In the genomic region with DNA sequence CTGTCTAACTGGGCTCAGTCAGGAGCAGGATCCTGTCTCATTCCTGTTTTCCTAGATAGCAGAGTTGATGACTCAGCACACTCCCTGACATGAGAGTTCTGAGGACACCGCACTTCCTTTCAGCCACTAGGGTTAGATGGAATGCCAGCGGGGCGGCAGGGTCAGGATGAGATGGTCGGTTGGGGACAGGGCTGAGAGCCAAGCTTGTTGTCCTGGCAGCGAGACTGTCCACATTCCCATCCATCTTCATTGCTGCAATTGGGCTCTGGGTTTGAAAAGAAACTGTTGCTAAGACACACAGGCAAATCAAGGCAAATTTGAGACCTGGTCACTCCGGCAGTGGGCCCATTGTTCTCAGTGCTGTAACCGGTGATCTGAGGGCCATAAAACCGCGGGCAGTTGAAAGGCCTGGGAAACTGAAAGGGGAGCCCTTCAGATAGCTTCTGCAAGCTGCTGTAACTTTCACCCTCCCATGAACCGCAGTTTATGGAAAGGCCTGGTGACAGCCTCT, we compare ENCODE assay signal across 11 mouse cellular contexts.
A peak's percentile ranks its signal among the peaks of the same experiment; 100 is the strongest.
DNase-seq lines count a peak whose midpoint lies in the region; ATAC-seq and TF ChIP-seq lines count a peak whose summit lies in the region.
"Had no signal": no experiment of that assay in that cellular context is flagged by ENCODE, and none has a peak within 500 bp of the region (broad histone marks: within the 10 kb centered on the region; RNA-seq: fewer than 3 reads in every experiment).

No protein-coding gene starts in this region.

- H3K27me3 ChIP-seq in heart, embryonic 12.5 days (replicated peaks) = no peaks in the 10 kb centered on the region
- H3K27me3 ChIP-seq in Patski = no peaks in the 10 kb centered on the region
- H3K27me3 ChIP-seq in midbrain, postnatal 0 days (ENCODE audit: insufficient read depth, low read length) = no peaks in the 10 kb centered on the region
- H3K27me3 ChIP-seq in thymus, adult 2 months (ENCODE audit: control insufficient read depth, insufficient read depth, low read length) = no peaks in the 10 kb centered on the region

- 24% methylated on average over 10 of the region's 10 CpGs for WGBS in heart, embryonic 12.5 days
- whole genome bisulfite sequencing in midbrain, postnatal 0 days = 26% methylated on average over 10 of the region's 10 CpGs
- WGBS in thymus, adult 2 months = 35% methylated on average over 10 of the region's 10 CpGs

- no peak overlapping the region for H3K9ac ChIP-seq in heart, embryonic 12.5 days
- no peak overlapping the region for H3K9ac ChIP-seq in midbrain, postnatal 0 days (replicated peaks; ENCODE audit: low read length, poor library complexity, severe bottlenecking)
- H3K9ac ChIP-seq: limb, embryonic 13.5 days had no signal

- in situ Hi-C loops in Patski (cut with MboI; ENCODE audit: low pct_unique_long_range_greater_than_20kb) = loop anchor here (25.0 kb wide), 1 partner anchor 948 kb away; no protein-coding TSS in a partner anchor

- no peak overlapping the region for H3K27ac ChIP-seq in heart, embryonic 12.5 days (ENCODE audit: poor library complexity, severe bottlenecking)
- H3K27ac ChIP-seq in midbrain, postnatal 0 days (ENCODE audit: low read depth, low read length) = no peak overlapping the region
- H3K27ac ChIP-seq in thymus, adult 2 months (ENCODE audit: control insufficient read depth, insufficient read depth, low read length) = no peak overlapping the region
- H3K27ac ChIP-seq: heart, adult 2 months; limb, embryonic 13.5 days had no signal

- H3K4me2 ChIP-seq in heart, embryonic 12.5 days = no peak overlapping the region
- no peak overlapping the region for H3K4me2 ChIP-seq in midbrain, postnatal 0 days (ENCODE audit: low read depth, low read length, poor library complexity, severe bottlenecking)
- H3K4me2 ChIP-seq: limb, embryonic 13.5 days had no signal

- no peak for TF ChIP-seq POLR2A in thymus, adult 2 months (IDR thresholded peaks at IDR 0.05; ENCODE audit: control insufficient read depth, extremely low read depth, insufficient read depth, low read length, poor library complexity)

- peaks cover 11% of the 10 kb centered on the region for H3K4me1 ChIP-seq in heart, embryonic 12.5 days (replicated peaks)
- no peaks in the 10 kb centered on the region for H3K4me1 ChIP-seq in midbrain, postnatal 0 days (ENCODE audit: insufficient read depth, low read length)
- H3K4me1 ChIP-seq in thymus, adult 2 months (replicated peaks; ENCODE audit: control insufficient read depth, insufficient read depth, low read length) = no peaks in the 10 kb centered on the region

- no peaks in the 10 kb centered on the region for H3K9me3 ChIP-seq in heart, embryonic 12.5 days (replicated peaks)
- H3K9me3 ChIP-seq in midbrain, postnatal 0 days (ENCODE audit: low read length) = no peaks in the 10 kb centered on the region
- H3K9me3 ChIP-seq: limb, embryonic 13.5 days had no signal

- intact Hi-C loops in heart, postnatal 14 days (cut with DNase I) = no loop called here

- CTCF ChIA-PET in Patski (lab: Charles Lee) = interaction anchor here (1.0 to 3.8 kb wide), 4 partner anchors 9 to 13 kb away, joined by 3 to 20 read pairs (median 4); no protein-coding TSS in a partner anchor

- no peak overlapping the region for H3K4me3 ChIP-seq in heart, embryonic 12.5 days
- H3K4me3 ChIP-seq in midbrain, postnatal 0 days (ENCODE audit: low read depth, low read length) = no peak overlapping the region
- H3K4me3 ChIP-seq in thymus, adult 2 months (ENCODE audit: control insufficient read depth, insufficient read depth, low read length) = no peak overlapping the region
- H3K4me3 ChIP-seq: heart, adult 2 months; limb, embryonic 13.5 days had no signal

- H3K36me3 ChIP-seq in heart, embryonic 12.5 days = no peaks in the 10 kb centered on the region
- H3K36me3 ChIP-seq in midbrain, postnatal 0 days (ENCODE audit: insufficient read depth, low read length) = no peaks in the 10 kb centered on the region
- H3K36me3 ChIP-seq in thymus, adult 2 months (ENCODE audit: control insufficient read depth, insufficient read depth, low read length) = no peaks in the 10 kb centered on the region
- H3K36me3 ChIP-seq: limb, embryonic 13.5 days had no signal

- POLR2A ChIA-PET in Patski (lab: Charles Lee) = interaction anchor here (1.0 to 1.5 kb wide), 2 partner anchors 11 to 420 kb away, joined by 4 read pairs; no protein-coding TSS in a partner anchor

- 0 out of 2 replicates have a peak, but pooled peaks have one; percentile 36 for ATAC-seq in heart, embryonic 12.5 days (ENCODE audit: insufficient number of reproducible peaks, low FRiP score)
- ATAC-seq in Patski = peak; percentile 42
- ATAC-seq in midbrain, postnatal 0 days (ENCODE audit: low FRiP score) = no peak

- TF ChIP-seq CTCF in Patski (IDR thresholded peaks at IDR 0.05) = no peak
- no peak for TF ChIP-seq CTCF in midbrain, postnatal 0 days (IDR thresholded peaks at IDR 0.05)
- TF ChIP-seq CTCF in thymus, adult 2 months (IDR thresholded peaks at IDR 0.05; ENCODE audit: borderline replicate concordance, control insufficient read depth, extremely low read depth, insufficient read depth, low read length, poor library complexity) = no peak

- no peak for DNase-seq in heart, postnatal 14 days
- no peak for DNase-seq in Patski (ENCODE audit: low read depth, low spot score)
- peak; percentile 40 for DNase-seq in forelimb bud, embryonic 11.5 days (ENCODE audit: low read depth, low spot score)
- DNase-seq in midbrain, postnatal 0 days (ENCODE audit: low spot score) = peak; percentile 9
- no peak for DNase-seq in thymus, adult 2 months
- DNase-seq in lung, postnatal 36 days = no peak
- DNase-seq in right cerebral cortex, adult 18-20 months = no peak
- DNase-seq: cerebellum, adult 18-20 months; heart, adult 2 months had no signal

Comparison
In these comparisons a context has a peak if more than half of its experiments do, and no peak if none do; other contexts are left out.
1. DNase-seq: peak in forelimb bud, embryonic 11.5 days (single experiment) and midbrain, postnatal 0 days (single experiment); none in heart, postnatal 14 days (0 of 2), Patski (single experiment), thymus, adult 2 months (single experiment), lung, postnatal 36 days (single experiment) and right cerebral cortex, adult 18-20 months (single experiment).